Mouse (Mus musculus) induced T-regulatory cell, adult 2 months (primary cell): ENCODE data around the gene Mapk8ip2.

ENCODE experiments used
- DNase-seq: peaks from one replicate; pipeline ENCODE4 v3.0.0-alpha.2; 2012; ENCODE audit warnings: low read depth

Mapk8ip2 gene

DNA sequence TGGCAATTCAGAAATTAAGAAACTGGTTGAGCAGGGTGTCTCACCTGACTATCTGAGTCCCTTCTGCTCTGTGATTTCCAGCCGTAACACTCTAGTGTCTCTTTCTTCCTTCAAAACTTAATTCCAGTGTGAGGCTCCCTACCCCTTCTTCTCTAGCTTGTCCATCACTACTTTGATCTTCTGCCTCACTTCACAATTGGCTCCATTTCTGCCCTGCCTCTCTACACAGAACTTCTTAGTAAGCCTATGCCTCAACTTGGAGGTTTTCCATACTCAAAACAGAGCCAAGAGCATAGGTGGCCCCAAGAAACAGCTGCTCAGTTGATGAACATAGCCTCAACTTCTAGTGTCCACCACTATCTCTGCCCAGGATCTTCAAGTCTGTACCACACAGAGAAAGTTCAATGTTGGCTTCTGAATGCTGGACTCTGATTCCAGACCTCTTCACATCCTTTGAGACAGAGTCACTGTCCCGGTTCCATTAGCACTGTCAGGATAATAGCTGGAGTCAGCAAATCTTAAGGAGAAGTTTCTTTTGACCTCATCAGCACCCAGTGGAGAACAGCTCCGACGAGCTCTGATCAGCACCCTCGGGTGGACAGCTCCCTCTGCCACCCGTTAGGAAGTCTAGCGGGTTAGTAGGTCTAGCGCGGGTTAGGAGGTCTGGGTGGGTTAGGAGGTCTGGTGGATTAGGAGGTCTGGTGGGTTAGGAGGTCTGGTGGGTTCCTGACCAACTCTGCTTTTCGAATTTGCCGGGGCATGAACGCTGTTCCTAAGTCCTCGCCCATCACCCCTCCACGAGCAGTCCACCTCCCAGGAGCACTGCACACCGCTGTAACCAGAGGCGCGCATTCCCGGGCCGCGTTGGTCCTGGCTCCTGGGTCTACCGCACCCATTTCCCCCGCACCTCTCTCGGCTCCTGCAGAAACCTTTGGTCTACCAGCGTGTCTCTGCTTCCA, 528 bp upstream of the Mapk8ip2 start:
- DNase-seq = peak; percentile 70

DNA sequence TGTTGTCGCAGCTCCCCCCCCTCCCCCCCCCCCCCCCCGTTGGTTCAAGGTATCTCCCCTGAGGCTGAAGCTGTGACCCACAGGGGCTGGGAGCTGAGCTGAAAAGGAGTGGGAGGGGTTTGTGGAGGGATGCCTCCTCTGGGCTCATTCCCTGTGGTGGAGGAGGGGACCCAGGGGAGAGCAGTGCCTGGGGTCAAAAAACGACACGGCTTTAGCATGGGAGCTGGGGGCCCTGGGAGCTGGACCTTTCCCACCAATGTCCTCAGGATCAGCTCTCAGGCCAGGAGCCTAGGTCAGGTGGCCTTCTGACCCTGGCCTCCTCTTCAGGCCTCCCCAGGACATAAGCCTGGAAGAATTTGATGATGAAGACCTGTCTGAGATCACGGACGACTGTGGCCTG, 1.1 kb downstream of the Mapk8ip2 start:
- DNase-seq = no peak

DNA sequence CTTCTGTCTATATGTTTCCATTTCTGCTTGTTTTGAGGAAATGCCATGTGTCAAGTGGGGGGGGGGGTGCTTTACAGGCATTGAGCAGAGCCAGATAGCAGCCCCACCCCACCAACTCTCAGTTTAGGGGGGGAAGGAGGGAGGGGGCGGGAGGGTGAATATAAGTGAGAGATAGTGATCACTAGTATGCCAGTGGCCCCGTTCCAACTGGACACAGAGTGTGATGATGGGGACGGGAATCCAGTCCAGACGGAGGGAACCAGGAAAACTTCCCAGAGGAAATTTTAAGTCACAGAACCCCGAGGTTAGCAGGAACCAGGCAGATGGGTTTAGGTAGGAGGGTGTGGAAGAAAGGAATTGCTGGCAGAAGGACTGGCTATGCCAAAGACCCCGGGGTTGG, 1.9 kb downstream of the Mapk8ip2 start:
- DNase-seq = no peak

DNA sequence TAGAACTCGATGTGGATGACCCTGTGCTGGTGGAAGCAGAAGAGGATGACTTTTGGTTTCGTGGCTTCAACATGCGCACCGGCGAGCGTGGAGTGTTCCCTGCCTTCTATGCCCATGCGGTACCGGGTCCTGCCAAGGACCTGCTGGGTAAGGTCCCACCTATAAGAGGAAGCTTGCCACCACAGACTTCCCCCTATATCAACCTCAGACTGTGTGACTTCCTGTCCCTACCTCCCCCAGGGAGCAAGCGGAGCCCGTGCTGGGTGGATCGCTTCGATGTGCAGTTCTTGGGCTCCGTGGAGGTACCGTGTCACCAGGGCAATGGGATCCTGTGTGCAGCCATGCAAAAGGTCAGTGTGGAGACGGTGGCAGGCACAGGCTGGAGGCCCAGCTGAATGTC, 5.2 kb downstream of the Mapk8ip2 start:
- peak; percentile 17 for DNase-seq

DNA sequence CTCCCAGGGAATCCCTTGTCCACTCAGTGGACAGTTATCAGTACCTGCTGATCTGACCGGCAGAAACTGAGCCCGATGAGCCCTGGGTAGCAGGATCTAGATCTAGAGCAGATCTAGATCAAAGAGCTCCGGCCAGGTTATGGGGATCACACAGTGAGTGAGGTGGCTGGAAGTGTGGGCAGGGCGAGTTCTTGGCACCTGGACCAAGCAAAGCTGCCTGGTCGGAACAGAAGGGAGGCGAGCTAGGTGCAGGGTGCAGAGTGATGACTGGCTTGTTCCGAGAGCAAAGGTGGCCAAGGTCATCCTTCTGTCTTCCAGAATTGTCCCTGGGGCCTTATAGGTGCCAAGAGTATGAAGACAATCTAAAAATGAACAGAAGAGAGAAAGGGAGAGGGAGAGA, 6.1 kb downstream of the Mapk8ip2 start:
- DNase-seq = no peak

DNA sequence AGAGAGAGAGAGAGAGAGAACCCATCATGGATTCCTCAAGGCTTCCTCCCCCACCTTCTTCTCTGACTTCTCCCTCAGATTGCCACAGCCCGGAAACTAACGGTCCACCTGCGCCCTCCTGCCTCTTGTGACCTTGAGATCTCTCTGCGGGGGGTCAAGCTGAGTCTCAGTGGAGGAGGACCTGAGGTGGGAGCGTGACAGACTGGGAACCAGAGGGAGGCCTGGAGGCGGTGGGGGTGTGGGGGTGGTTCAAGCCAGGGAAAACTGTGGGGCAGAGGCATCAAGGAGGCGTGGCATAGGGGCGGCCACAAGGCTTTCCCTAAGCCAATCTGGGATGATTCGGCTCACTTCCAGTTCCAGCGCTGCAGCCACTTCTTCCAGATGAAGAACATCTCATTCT, 6.6 kb downstream of the Mapk8ip2 start:
- no peak for DNase-seq

DNA sequence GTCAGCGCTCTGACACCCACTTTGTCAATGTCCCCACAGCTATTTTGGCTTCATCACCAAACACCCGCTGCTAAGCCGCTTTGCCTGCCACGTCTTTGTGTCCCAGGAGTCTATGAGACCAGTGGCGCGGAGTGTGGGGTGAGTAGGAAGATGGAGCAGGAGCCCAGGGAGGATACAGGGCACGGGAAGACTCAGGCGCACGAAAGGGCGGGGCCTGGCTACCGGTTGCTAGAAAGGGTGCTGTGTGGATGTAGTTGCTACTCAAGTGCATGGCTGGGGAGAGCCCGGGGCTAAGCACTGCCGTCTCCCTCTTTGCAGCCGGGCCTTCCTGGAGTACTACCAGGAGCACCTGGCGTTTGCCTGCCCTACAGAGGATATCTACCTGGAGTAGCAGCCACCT, 7.6 kb downstream of the Mapk8ip2 start:
- DNase-seq = no peak

DNA sequence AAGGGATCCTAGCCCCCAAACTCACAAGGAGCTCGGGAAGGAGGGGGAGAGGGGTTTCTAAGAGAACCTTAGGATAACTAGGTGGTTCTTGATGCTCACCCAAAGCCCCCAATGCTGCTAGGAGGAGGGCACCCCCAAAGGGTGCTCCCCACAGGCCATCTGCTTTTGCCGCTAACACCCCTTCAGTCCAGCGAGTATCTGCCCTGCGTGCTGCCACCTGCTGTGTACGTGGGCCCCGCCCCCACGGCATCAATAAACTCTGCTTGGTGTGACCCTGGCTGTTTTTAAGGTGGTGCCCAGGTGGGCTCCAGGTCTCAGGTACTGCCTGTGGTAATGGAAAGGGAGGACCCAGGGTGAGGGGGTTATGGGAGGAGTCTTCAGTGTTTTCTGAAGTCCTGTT, 8.5 kb downstream of the Mapk8ip2 start:
- DNase-seq = no peak

DNA sequence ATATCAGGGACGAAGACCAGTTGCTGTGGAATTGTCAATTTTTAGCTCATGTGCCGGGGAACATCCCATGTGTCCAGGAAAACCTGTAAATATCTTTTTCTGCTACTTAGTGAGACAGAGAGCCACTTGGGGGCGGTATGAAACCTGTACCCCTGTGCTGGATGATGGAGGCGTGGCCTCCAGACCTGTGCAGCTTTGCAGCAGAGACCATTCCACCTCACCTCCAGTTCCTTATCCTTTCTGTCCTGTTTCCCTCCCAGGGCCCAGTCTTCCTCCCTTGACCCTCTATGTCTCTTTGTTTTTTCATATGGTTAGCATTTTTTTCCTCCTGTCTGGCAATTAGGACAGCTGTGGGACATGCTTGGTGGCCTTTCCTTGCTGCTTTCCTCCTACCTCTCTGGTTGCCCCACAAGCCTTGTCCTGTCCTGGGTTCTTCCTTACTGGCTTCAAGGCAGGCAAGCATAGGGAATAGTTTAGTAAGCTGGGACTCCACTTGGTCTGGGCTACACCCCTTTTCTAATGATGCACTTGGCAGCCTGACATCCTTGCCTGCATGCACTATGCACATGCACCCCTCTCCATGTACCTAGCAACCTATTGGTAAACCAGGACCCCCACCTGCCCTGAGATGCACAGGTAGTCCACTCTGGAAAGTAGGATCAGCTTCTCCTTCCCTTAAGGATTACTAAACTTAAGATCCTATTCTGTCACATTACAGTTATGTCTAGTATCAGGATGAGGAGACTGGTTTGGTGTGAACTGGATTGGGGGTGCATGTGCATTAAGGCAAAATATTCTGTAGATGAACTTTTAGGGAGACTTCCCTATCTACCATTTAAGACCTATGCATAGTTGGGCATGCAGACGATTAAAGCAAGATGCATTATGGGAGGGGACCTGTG, 9.9 kb downstream of the Mapk8ip2 start:
- DNase-seq = no peak

DNA sequence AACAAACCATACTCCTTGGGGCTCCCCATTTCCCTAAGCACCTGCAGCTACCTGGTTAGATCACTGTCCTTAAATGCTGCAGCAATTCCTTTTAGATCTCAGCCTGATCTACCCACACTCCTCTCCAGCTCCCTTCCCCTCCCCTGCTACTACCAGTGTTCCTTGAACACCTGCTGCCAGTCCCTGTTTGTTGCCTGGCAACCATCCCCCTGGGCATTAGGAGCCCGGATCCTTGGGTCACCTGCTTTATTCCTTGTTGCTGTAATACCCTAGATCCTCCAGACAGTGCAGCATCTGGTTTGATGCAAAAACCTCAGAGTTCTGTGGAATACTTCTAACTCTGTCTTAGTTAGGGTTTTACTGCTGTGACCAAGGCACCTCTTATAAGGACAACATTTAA, 11.3 kb downstream of the Mapk8ip2 start:
- DNase-seq = no peak

DNA sequence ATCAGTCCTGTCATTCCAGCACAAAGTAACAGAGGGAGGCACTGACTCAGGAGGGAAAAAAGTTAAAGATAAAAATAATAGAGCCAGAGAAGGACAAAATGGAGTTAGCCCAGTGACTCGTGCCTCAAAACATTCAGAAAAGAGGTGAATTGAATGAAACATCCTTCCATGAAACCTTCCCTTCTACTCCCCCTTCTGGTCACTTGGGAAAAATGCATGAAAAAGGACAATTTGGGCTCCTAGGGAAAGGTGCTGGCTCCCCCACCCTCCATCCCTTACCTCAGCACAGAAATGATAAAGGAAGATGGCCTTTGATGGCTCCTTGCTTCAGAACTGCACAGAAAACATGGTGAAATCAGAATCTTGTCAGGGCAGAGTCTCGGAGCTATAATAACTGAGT, 14.9 kb downstream of the Mapk8ip2 start:
- peak; percentile 57 for DNase-seq

DNA sequence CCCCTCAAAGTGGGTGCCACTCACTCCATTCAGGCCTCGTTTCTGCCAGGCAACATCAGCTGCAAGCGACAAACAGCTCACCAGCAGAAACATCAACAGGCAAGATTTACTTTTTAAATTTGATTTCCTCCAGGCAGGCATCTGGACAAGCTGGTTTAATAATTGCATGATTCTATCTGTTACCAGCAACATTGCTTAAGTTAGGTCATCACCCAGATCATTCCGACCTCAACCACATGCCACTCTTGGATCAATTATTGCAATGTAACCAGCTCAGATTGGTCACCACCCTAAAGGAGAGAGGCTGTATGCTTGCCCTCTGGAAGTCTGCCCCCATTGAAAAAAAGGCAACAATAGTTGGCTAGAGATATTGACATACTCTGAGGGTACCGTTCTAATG, 17.8 kb downstream of the Mapk8ip2 start:
- no peak for DNase-seq

DNA sequence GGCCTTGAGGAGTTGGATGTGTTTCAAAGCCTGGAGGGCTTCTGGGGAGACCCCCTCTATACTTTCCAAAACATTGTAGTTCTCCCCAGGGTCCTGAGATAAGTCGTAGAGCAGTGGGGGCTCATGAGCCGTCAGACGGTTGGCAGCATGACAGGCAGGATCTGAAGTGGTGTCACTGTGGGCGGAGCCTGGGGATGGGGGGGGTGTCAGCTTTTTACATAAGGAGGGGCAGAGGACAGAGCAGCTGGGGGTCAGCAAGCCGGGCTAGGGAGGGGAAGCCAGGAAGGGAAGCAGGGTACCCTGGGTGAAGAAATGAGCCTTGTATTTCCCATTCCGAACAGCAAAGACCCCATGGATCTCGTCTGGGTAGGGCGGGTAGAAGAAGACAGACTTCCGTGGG, 19.7 kb downstream of the Mapk8ip2 start:
- no peak for DNase-seq

DNA sequence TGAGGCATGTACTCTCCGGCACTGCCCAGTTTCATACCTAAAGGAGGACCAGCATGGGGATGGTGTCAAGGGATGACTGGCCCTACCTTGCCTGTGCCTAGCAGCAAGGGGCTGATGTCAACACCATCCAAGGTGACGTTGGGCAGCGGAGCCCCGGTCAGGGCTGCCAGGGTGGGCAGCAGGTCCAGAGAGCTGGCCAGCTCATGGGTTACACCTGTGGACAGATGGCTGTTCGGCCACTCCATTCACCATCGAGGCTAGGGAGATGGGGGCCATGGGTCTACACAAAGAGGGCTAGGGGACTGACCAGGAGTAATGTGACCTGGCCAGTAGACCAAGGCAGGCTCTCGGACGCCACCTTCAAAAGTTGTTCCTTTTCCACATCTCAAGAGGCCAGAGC, 20.2 kb downstream of the Mapk8ip2 start:
- DNase-seq = no peak

DNA sequence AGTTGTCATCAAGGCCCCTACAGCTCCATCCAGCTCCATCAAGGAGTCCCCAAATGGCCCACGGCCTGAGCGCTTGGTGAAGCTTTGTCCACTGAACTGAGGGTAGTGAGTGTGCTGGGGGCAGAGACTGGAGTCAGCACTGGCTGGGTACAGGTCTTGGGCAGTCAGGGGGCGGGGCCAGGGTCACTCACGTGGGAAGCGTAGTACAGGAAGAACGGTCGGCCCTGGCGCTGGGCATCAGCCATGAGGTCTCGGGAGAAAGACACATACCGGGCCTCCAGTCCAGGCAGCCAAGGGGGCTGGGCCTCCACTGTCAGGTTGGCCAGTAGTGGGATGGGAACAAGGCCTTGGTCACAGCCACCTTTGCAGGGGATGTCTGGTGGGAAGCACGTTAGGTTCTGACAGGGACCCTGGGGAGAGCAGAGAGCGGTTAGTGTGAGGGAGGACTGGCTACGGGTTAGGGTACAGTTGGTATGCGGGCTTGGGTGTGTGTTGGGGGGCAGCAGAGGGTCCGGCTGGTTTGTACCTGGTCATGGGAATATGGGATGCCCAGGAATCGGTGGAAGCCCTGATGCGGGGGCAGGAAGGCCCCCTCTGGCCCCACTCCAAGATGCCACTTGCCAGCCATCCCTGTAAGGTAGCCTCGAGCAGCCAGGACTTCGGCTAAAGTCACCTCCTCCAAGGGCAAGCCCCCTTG, 21.0 kb downstream of the Mapk8ip2 start:
- no peak for DNase-seq

DNA sequence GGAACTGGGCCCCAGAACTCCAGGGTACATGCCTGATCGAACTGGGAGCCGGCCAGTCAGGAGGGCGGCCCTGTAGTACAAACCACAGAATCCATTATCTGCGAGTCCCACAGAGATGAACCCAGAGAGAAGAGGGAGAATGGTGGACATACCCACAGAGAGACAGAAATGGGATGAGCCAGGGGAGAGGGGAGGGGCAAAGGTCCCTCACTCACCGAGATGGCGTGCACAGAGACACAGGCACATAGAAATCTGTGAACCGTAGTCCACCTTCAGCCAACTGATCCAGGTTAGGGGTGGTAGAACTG, 21.5 kb downstream of the Mapk8ip2 start:
- no peak for DNase-seq

DNA sequence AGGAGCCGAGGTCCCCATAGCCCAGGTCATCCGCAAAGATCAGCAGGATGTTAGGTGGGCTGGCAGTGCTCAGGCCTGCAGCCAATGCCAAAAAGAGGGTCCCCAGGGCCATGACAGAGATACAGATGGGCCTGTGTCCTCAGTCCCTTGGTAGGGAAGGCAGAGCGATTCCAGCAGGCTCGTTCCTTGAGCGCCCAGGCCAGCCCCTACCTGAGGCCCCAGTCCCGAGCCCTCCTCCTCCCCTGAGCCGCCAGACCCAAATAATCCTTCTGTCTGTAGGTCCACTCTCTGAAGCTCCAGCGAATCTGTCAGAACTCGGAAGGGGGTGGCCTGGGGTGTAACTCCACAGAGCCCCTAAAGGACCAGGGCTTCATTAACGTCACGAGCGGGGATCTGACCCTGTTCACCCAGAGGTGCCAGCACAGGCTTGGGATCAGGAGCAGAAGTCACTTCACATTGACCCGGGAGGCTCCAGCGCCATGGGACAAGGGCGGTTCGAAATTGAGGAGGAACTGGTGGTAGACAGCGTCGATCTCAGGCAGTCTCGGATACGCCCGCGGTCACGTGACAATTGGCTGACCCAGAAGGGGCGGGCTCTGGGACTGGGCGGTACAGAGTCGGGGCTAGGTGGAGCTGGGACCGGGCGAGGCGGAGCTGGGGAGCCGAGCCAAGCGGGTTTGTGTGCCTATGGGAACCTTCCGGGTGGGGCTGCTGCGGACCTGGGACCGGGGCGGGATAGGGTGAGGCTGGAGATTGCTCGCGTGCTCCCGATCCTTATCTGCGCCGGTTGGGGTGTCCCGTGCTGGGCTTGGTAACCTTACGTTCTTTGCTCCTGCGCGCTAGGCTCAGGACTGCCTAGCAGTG, 22.1 kb downstream of the Mapk8ip2 start:
- peak; percentile 95 for DNase-seq

DNA sequence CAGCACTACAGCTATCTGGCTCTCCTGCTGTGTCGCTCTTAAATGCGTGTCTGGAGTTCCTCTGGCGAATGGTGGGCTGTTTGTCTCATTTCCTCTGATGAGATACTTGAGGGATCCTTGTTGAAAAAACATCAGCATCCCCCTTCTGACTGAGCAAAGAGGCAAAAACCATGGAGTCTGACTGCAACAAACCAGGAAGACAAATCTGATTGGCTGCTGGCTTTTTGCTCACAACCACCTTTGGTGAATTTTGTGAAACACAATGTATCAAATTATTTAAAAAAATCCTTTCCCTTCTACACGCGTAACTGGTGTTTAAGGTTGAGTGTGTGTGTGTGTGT, 22.7 kb downstream of the Mapk8ip2 start:
- DNase-seq = no peak

DNA sequence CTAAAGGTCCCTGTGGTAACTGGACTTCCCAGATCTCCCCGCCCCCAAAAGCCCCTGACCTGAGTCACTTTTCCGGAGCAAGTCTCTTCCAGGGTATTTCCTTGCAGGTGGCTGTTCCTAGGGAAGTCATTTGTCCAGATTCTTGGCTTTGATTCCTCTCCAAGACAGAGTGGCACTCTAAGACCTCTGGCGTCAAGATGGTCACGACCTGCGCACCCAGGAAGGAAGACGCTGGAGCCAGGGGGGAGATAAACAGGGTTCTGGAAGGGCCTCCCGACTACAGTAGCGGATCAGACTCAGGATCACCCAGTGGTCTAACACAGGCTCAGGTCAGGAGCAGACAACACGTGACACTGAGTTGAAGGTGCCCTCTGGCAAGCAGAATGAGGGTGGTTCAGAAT, 23.4 kb downstream of the Mapk8ip2 start, which contains the start of gene Arsa:
TSS of gene Arsa (minus strand) at position 335 of the 401 bp plus-strand sequence.
- DNase-seq = no peak

DNA sequence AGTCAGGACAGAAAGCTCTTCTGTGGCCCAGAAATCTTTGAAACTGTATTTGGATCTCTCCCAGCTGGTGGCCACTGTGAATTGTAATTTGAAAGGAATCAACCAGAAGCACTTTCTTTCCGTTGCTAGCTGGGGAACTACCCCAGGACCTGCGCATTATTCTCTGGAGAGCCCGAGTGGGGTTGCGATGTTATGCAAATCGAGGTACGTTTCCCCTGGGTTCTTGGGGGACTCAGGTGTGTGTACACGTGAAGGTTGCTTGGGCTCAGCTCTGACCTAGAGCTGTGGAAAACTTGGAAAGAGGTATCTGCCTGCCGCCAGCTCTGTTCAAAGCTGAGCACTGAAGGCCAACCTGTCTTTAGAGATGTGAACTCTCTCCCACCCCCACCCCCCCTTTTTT, 24.1 kb downstream of the Mapk8ip2 start:
- no peak for DNase-seq

DNA sequence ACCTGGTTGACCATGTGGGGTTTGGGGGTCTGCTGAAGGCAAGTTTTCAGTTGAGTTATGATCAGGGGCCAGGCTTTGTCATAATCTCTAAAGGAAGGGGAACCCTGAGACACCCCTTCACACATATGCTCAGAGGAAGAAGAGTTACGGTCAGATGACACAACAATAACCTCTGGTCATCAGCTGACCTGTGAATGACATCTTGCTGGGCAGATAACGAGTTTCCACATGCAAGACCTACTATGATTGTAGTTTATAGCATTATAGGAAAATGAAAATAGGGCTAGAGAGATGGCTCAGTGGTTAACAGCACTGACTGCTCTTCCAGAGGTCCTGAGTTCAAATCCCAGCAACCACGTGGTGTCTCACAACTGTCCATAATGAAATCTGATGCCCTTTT, 24.9 kb downstream of the Mapk8ip2 start:
- no peak for DNase-seq

DNA sequence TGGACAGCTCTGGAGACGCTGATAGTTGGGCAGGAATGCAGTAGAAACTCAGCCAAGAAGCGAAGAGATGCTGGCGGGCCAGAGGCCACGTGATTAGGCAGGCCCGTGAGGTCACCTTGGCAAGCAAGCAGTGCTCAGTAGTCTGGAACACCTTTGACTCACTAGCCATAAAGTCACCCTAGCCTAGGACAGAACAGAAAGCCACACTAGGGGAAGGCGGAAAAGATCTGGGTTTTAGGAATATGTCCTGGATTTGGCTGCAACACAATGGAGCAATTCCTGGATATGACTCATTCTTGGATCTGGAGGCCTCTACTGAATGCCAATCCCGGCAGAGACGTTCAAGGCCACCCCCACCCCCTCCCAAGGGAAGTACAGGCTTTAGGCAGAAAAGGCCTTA, 26.9 kb downstream of the Mapk8ip2 start:
- no peak for DNase-seq
